Mouse (Mus musculus) limb, embryonic 14.5 days (tissue): Measurements from ENCODE around the gene Gpr157. TPM values are rescaled to one million over a fixed set of nuclear protein-coding genes. Genes with fewer than 3 reads are reported as not detected.

Experiments used
- ATAC-seq: fragments of 200-750 bp; cut with Nextera tagmentation; 2 replicates; pipeline ENCODE4 v1.8.0; 2017; ENCODE audit warnings: low read depth, moderate number of reproducible peaks, moderate TSS enrichment; ENCODE audit not compliant: low FRiP score
- DNase-seq: peaks from one replicate; pipeline ENCODE4 v3.0.0-alpha.2; 2015; ENCODE audit warnings: low spot score
- H3K27ac ChIP-seq: fragments of 300-500 bp; sonication (generic); replicated peaks from 2 replicates; pipeline ENCODE4 v1.5.1; 2014; ENCODE audit warnings: low read depth, mild to moderate bottlenecking, low read length, moderate library complexity, mixed read lengths
- H3K27me3 ChIP-seq: fragments of 300-500 bp; sonication (generic); 2 replicates; pipeline ENCODE4 v1.6.1; 2014; ENCODE audit warnings: low read length, mixed read lengths; ENCODE audit not compliant: control insufficient read depth, insufficient read depth
- H3K36me3 ChIP-seq: fragments of 300-500 bp; sonication (generic); 2 replicates; pipeline ENCODE4 v1.6.1; 2014; ENCODE audit warnings: mild to moderate bottlenecking, low read length, moderate library complexity, mixed read lengths; ENCODE audit not compliant: control insufficient read depth, insufficient read depth
- H3K4me1 ChIP-seq: fragments of 300-500 bp; sonication (generic); 2 replicates; pipeline ENCODE4 v1.6.1; 2014; ENCODE audit warnings: antibody characterized with exemption, low read length, mixed read lengths; ENCODE audit not compliant: control insufficient read depth, insufficient read depth
- H3K4me2 ChIP-seq: fragments of 300-500 bp; sonication (generic); replicated peaks from 2 replicates; pipeline ENCODE4 v1.6.1; 2014; ENCODE audit warnings: low read depth, mild to moderate bottlenecking, low read length, moderate library complexity; ENCODE audit not compliant: severe bottlenecking
- H3K4me3 ChIP-seq: fragments of 300-500 bp; sonication (generic); replicated peaks from 2 replicates; pipeline ENCODE4 v1.5.1; 2014; ENCODE audit warnings: low read length
- H3K9ac ChIP-seq: fragments of 300-500 bp; sonication (generic); 2 replicates; pipeline ENCODE4 v1.6.1; 2014; ENCODE audit warnings: mild to moderate bottlenecking, low read depth, low read length, moderate library complexity; ENCODE audit not compliant: severe bottlenecking
- H3K9me3 ChIP-seq: fragments of 300-500 bp; sonication (generic); 2 replicates; pipeline ENCODE4 v1.6.1; 2016; ENCODE audit warnings: low read length; ENCODE audit not compliant: control insufficient read depth
- POLR2A ChIP-seq: fragments of 200-500 bp; IDR thresholded peaks from 2 replicates; pipeline ENCODE4 v1.8.0; 2012; ENCODE audit warnings: inconsistent platforms, mild to moderate bottlenecking, moderate library complexity, borderline replicate concordance; ENCODE audit not compliant: insufficient read depth, insufficient read length; ENCODE audit errors: extremely low read depth
- WGBS: fragments of 180-500 bp; shearing (Covaris S2); extraction: QIAGEN DNeasy Blood & Tissue Kit; methylation state at CpG from one replicate; pipeline ENCODE4 v1.1.7; 2014; 5-methylcytosine and 5-hydroxymethylcytosine counted together
- polyA plus RNA-seq, 2 experiments: library from polyadenylated mRNA; depleted of rRNA in 1 of 2; stranded (reverse) in 1 of 2; unstranded in 1 of 2; fragments of >200 nt; fragmentation: Nextera tagmentation in 1 of 2; extraction: Ambion mirVana in 1 of 2; gene quantifications; 2 replicates each; pipeline versions ENCODE4 v1.2.1 to v1.2.3; 2012 to 2014

The Gpr157 gene
- polyA plus RNA-seq, 2 experiments, result 0.52 to 3.8 TPM

- Histone ChIP-seq H3K4me3 (no peak overlapping the region), H3K27ac (no peak overlapping the region), H3K27me3 (no peaks in the 10 kb centered on the region), H3K9me3 (no peaks in the 10 kb centered on the region), H3K9ac (no peak overlapping the region), H3K36me3 (no peaks in the 10 kb centered on the region), H3K4me2 (no peak overlapping the region), H3K4me1 (no peaks in the 10 kb centered on the region)
- ATAC-seq (no peak), DNase-seq (no peak)
- TF ChIP-seq POLR2A, result no peak
- WGBS, result 66% methylated on average over 9 of the region's 9 CpGs
Observed at GRCm38 (mm10) chr4:150110373-150110772, 23.2 kb downstream of the Gpr157 start.

GRCm38 (mm10) chr4:150112867-150113266 is 25.7 kb downstream of the Gpr157 start:
- no peaks in the 10 kb centered on the region for H3K36me3 ChIP-seq
- H3K4me3 ChIP-seq, result no peak overlapping the region
- WGBS, result 15% methylated on average over 15 of the region's 15 CpGs
- H3K4me1 ChIP-seq, result no peaks in the 10 kb centered on the region
- ATAC-seq, result no peak
- 0 out of 2 replicates have a peak overlapping the region, but pooled peaks have one; percentile 29 for H3K4me2 ChIP-seq
- no peak overlapping the region for H3K9ac ChIP-seq
- H3K27me3 ChIP-seq, result no peaks in the 10 kb centered on the region
- DNase-seq, result no peak
- H3K27ac ChIP-seq, result no peak overlapping the region
- no peak for TF ChIP-seq POLR2A
- no peaks in the 10 kb centered on the region for H3K9me3 ChIP-seq

GRCm38 (mm10) chr4:150114505-150115061 is 27.4 kb downstream of the Gpr157 start:
- H3K27me3 ChIP-seq, result no peaks in the 10 kb centered on the region
- TF ChIP-seq POLR2A, result no peak
- ATAC-seq, result no peak

GRCm38 (mm10) chr4:150117311-150117710 is 30.1 kb downstream of the Gpr157 start:
- no peak overlapping the region for H3K4me3 ChIP-seq
- H3K27ac ChIP-seq, result no peak overlapping the region
- H3K4me2 ChIP-seq, result no peak overlapping the region
- TF ChIP-seq POLR2A, result no peak
- H3K36me3 ChIP-seq, result no peaks in the 10 kb centered on the region
- H3K27me3 ChIP-seq, result no peaks in the 10 kb centered on the region
- 46% methylated on average over 5 of the region's 5 CpGs for WGBS
- DNase-seq, result no peak
- H3K9me3 ChIP-seq, result no peaks in the 10 kb centered on the region
- no peak for ATAC-seq
- H3K4me1 ChIP-seq, result peaks cover 13% of the 10 kb centered on the region
- H3K9ac ChIP-seq, result no peak overlapping the region; the same call in 1 of the 2 replicates

More at GRCm38 (mm10) chr4:150114505-150115061, 27.4 kb downstream of the Gpr157 start:
- Histone ChIP-seq H3K4me1 (peaks cover under 1% of the 10 kb centered on the region), H3K4me2 (no peak overlapping the region), H3K36me3 (no peaks in the 10 kb centered on the region), H3K4me3 (no peak overlapping the region), H3K9ac (no peak overlapping the region), H3K27ac (no peak overlapping the region), H3K9me3 (no peaks in the 10 kb centered on the region)
- 91% methylated on average over 26 of the region's 26 CpGs for WGBS
- no peak for DNase-seq

- Histone ChIP-seq H3K9ac (no peak overlapping the region), H3K27ac (no peak overlapping the region), H3K9me3 (no peaks in the 10 kb centered on the region), H3K4me3 (no peak overlapping the region), H3K27me3 (no peaks in the 10 kb centered on the region), H3K4me1 (peaks cover 13% of the 10 kb centered on the region), H3K4me2 (no peak overlapping the region), H3K36me3 (no peaks in the 10 kb centered on the region)
- no peak for TF ChIP-seq POLR2A
- DNase-seq (no peak), ATAC-seq (no peak)
- 61% methylated on average over 6 of the region's 6 CpGs for WGBS
Observed at GRCm38 (mm10) chr4:150118163-150118562, 31.0 kb downstream of the Gpr157 start.
